Mouse (Mus musculus) erythroblast, adult 5-6 weeks (primary cell): ENCODE measurements around the gene Eepd1. TPM values are rescaled to one million over a fixed set of nuclear protein-coding genes. Genes with fewer than 3 reads are reported as not detected.

Experiments
- ATAC-seq: replicated peaks from 2 replicates; pipeline ENCODE4 v1.8.0; 2016; ENCODE audit warnings: moderate number of reproducible peaks, mild to moderate bottlenecking, moderate TSS enrichment, inconsistent platforms; ENCODE audit not compliant: poor library complexity, low FRiP score, severe bottlenecking
- total RNA-seq, 2 experiments: library from RNA; stranded (forward) in 1 of 2; stranded (reverse) in 1 of 2; fragments of 150-400 nt in 1 of 2; fragments of 200-764, 138-1000 nt in 1 of 2; gene quantifications; 2 replicates each; pipeline versions ENCODE4 v1.2.3 to v1.2.4; 2015 to 2017; ENCODE audit warnings: low replicate concordance in 2 of 2

Eepd1 gene
- total RNA-seq, 2 experiments from 2014 or later: 0.26 to 0.77 TPM

- no peak for ATAC-seq
Observed at GRCm38 (mm10) chr9:25487446-25488110, 6.2 kb downstream of the Eepd1 start.

- ATAC-seq: no peak
Observed at GRCm38 (mm10) chr9:25488581-25488980, 7.2 kb downstream of the Eepd1 start.

DNA sequence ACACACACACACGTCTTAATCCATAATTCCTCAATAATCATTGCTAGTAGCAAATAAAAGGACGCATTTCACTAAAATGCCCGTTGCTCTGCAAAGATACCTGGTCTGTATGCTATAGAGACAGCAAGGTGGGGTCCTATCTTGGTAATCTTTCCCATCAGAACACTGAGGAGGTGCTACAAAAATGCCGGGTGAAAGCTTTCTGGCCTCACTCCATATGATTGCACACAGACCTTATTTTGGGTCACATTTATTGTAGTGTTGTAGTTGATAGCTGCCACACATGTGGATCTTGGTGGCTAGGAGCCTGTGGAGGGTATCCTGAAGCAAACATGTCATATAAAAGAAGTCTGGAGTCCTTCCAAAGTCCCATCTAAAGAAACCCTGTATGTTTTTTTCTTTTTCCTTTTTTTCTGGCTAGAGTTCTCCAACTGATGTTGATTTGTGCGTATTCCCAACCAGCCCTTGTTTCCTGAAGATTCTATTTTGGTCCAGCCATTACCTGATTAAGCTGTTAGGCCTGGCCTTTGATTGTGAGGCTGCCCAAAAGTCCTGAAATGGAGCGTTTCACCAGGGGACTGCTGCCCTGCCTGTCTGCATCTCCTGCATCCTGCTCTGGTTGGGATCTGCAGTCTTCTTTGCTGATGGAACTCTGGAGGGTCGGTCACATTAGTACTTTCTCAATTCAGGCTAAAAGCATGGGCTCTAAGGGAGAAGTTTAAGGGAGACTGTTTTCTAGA is 8.0 kb downstream of the Eepd1 start:
- ATAC-seq: no peak

- no peak for ATAC-seq
Observed at GRCm38 (mm10) chr9:25490278-25491145, 9.2 kb downstream of the Eepd1 start.

GRCm38 (mm10) chr9:25493918-25494317 is 12.6 kb downstream of the Eepd1 start:
- ATAC-seq: no peak

GRCm38 (mm10) chr9:25495601-25496000 is 14.3 kb downstream of the Eepd1 start:
- ATAC-seq: no peak

DNA sequence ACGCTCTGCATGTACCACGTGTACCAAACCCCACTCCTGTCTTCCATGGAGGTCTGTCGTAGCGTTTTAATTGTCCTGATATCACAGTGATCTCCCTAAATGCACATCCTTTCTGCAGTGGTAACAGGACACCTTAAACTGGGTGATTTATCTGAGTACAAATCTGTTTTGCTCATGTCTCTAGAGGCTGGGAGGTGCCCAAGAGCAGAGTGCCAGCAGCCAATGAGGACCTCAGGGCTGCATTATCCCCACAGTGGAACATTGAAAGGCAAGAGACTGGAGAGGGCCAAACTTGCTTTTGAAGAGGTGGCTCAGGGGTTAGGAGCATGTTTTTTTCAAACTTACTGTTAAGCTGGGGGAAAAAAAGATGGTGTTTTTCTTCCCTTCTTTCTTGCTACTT is 14.8 kb downstream of the Eepd1 start:
- no peak for ATAC-seq

- ATAC-seq: no peak
Observed at GRCm38 (mm10) chr9:25496703-25497102, 15.4 kb downstream of the Eepd1 start.

DNA sequence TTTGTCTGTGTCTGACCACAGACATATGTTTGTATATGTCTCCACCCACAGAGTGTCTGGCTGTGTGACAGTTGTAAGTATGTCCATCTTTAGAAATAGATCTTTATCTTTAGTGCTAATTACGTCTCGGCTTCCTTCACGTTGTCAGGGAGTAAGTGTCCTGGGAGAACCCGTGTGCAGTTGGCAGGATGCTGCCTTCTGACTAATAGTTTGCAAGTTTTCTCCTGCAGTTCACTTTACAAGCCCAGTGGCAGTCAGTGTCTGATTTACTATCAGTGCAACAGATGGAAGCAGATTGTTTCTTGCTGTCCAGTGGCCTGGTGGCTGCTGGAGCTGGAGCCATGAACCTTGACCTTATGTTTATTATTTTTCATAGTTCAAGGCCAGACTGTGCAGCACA is 17.4 kb downstream of the Eepd1 start:
- ATAC-seq: no peak

DNA sequence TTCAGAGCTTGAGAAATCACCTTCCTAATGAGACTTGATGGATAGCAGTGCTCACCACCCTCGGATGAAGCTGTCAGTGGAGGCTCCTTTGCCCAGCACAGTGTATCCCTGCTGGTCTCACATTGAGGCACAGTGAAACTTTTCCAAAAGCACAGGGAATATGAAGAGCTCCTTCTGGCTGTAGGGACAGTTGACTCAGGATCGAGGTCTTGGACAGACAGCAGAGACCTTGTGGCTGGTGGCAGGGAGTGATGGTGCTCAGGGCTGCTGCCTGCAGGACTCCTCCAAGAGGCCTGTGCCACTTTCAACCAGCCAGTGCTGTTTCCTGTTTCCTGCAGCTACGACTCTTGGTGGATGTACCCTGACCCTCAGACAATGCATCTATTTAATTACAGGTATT is 18.0 kb downstream of the Eepd1 start:
- no peak for ATAC-seq

DNA sequence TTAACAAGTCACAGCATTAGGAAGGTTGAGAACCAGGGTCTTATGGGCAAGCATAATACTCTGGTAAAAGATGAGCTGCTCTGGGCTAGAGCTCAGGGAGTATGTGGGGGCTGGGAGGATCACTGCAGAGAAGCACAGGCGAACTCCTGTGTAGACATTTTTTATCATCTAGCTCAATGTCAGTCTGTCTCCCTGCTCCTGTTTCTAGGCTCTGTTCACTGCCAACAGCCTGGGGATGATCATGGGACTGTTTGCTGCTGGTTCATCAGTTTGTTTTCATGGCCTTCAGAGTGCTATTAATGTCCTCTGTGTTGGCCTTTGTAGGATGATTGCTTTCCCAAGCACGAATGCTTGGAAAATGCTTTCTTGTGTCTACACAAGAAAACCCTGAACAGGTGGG is 18.7 kb downstream of the Eepd1 start:
- ATAC-seq: no peak

GRCm38 (mm10) chr9:25508825-25509224 is 27.5 kb downstream of the Eepd1 start:
- ATAC-seq: no peak

DNA sequence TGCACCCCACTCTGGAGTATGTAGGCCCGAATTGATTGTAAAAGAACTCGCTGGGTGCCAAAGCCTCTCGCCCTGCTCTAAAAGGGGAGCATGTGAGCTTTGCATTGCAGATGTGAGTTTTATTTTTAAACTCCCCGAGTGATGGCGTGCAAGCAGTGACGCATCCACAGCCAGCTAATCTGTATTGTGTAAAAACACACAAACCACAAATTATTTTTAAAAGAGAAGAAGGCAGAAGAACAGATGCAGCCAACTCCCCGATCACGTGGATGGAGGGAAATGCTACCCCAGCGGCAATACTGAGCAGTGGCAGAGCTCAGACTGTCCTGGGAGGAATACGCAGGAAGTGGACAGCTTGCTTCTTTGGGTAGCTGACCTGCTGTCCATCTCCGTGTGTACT is 29.2 kb downstream of the Eepd1 start:
- ATAC-seq: no peak

GRCm38 (mm10) chr9:25513050-25513449 is 31.7 kb downstream of the Eepd1 start:
- ATAC-seq: no peak

- no peak for ATAC-seq
Observed at GRCm38 (mm10) chr9:25513556-25513955, 32.2 kb downstream of the Eepd1 start.

GRCm38 (mm10) chr9:25516640-25517039 is 35.3 kb downstream of the Eepd1 start:
- ATAC-seq: no peak

DNA sequence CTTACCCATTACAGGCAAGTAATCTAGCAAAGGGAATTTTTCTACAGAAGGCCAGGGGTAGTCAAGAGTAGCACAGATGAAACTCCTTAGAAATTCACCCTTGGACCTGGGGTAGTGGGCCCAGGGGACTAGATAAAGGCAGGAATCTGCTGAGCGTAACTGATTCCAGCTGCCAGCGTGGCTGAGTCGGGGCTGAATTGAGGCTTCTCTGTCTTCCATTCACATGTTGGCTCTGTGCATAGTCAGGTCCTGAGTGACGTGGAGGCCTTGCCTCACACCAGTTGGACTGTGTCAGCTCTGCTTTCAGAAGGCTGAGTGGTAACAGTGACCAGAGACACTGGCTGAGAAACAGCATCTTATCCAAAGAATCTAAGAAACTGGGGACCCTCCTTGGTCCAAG is 36.6 kb downstream of the Eepd1 start:
- ATAC-seq: no peak

DNA sequence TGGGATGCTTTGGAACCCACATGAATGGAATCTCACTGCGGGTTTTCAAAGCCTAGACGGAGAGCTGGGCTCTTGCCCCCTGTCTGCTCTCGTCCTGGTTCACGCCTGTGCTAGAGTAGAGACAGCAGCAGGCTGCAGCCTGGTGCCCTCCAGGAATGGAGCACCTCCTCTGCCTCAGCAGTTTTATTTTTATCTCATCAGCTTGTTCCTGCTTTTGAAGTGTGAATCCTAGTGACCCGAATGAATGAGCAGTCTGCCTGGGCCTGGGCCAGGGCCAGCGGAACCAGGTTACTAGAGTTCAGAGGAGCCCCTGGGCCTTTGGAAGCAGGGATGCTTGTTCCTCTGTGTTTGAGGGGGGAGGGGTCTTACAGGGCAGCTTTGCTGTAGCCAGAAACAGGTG is 37.8 kb downstream of the Eepd1 start:
- ATAC-seq: no peak

- ATAC-seq: no peak
Observed at GRCm38 (mm10) chr9:25520826-25521225, 39.5 kb downstream of the Eepd1 start.

GRCm38 (mm10) chr9:25521825-25522224 is 40.5 kb downstream of the Eepd1 start:
- no peak for ATAC-seq

DNA sequence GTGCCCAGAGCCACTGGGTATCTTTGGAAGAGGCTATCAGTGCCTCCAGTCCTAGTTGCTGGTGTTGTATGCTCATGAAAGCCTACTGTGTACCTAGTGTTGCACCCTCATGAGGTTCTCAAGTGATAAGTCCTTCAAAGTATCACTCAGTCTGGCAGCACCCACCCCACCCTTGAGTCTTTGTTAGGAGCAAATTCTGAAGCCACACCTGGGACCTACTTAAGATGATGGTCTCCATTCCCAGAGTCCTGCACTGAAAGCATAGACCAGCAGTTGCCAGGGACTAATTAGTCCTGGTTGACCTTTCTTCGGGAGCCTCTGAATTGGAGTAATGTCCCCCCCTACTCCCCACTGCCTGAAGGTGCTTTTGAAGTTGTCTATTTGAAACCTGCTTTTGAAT is 45.2 kb downstream of the Eepd1 start:
- ATAC-seq: no peak
